Mouse (Mus musculus) liver, adult 2 months (tissue): ENCODE data around the gene Cd44.

Experiments
- CTCF ChIP-seq: fragments of 200-500 bp; IDR thresholded peaks from 2 replicates; pipeline ENCODE4 v1.5.1; 2011; ENCODE audit warnings: low read depth, low read length, control low read depth
- POLR2A ChIP-seq: fragments of 200-500 bp; IDR thresholded peaks from 2 replicates; pipeline ENCODE4 v1.6.1; 2011; ENCODE audit warnings: low read length, control low read depth; ENCODE audit not compliant: insufficient read depth; ENCODE audit errors: extremely low read depth

DNA sequence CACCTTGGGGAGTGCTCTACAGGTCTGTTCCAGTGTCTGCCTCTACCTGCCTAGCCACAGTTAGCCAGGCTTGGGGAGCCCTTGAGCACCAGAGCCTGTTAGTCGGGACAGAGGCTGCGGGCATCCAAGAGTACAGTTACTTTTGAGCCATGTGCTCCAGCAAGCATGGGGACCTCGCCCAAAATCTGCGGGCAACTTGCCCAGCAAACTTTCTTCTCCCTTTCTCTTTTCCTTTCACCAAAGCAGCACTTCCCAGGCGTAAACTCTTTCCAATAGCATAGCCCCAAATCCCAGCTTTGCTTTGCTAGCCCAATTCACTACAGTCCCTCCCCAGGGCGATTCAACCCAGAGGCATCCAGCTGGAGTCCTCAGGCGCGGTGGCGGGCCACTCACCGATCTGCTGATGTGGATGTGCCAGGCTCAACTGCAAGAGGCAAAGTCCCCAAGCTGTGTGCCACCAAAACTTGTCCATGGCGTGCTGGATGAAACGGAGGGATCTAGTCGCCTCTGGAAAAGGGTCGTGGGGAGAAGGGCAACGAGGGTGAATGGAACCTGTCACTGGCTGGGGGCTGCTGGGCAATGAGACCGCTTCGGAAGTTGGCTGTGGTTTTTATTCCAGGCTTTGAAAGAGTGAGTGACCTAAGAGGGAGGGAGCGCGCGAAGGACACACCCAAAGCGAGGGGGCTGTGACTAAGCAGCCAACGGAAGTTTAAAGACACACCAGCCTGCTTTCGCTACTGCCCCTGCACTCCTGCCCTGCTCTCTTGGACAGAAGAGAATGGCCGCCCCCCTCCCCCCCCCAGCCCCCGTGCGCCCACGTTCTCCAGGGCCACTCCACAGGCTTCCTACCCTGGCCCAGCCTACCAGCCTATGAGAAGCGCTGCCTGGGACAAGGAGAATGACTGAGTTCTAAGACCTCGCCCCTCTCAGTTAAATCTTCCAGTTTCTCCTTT lies at the start of gene Cd44:
- TF ChIP-seq CTCF (no peak), POLR2A (0 out of 2 replicates have a peak, but pooled peaks have one; percentile 10)
